Mouse (Mus musculus) E14TG2a.4 (cell line): ENCODE results near the gene Tmem266.

ENCODE experiments used
- CTCF ChIP-seq: conservative IDR thresholded peaks from 2 replicates; pipeline ENCODE4 v1.5.1; 2014; ENCODE audit warnings: low read length
- NANOG ChIP-seq: IDR thresholded peaks from 2 replicates; pipeline ENCODE4 v1.6.1; 2014; ENCODE audit warnings: borderline replicate concordance, low read length, mixed read lengths
- POU5F1 ChIP-seq: IDR thresholded peaks from 2 replicates; pipeline ENCODE4 v1.6.1; 2014; ENCODE audit warnings: low read length, borderline replicate concordance

GRCm38 (mm10) chr9:55476084-55476483 is 149.4 kb downstream of the Tmem266 start:
- no peak for TF ChIP-seq CTCF
- no peak for TF ChIP-seq NANOG
- no peak for TF ChIP-seq POU5F1
